9 mouse cellular contexts compared by ENCODE assay signal in genomic region chr8:119944096-119944811, GRCm38 (mm10). TPM values are rescaled to one million over a fixed set of nuclear protein-coding genes. Genes with fewer than 3 reads are reported as not detected.
DNase-seq lines count a peak whose midpoint lies in the region; ATAC-seq and TF ChIP-seq lines count a peak whose summit lies in the region.
"Had no signal": no experiment of that assay in that cellular context is flagged by ENCODE, and none has a peak within 500 bp of the region (broad histone marks: within the 10 kb centered on the region; RNA-seq: fewer than 3 reads in every experiment).

No protein-coding gene starts in this region.

- no peak overlapping the region for H3K4me2 ChIP-seq in forebrain, embryonic 13.5 days
- no peak overlapping the region for H3K4me2 ChIP-seq in hindbrain, embryonic 11.5 days (replicated peaks; ENCODE audit: low read depth, low read length)
- H3K4me2 ChIP-seq in lung, embryonic 14.5 days: no peak overlapping the region
- H3K4me2 ChIP-seq: midbrain, embryonic 12.5 days had no signal

- DNase-seq in MN1 (ENCODE audit: low spot score): peak; percentile 86
- peak; percentile 75 for DNase-seq in cerebellum, adult 11-12 months
- peak; percentile 85 for DNase-seq in hindbrain, embryonic 11.5 days (ENCODE audit: low spot score)
- peak; percentile 48 to 79 for DNase-seq in layer of hippocampus, adult 8-10 months (ENCODE audit: low spot score in 2 of 2)
- peak; percentile 85 for DNase-seq in lung, embryonic 14.5 days
- peak; percentile 75 for DNase-seq in ovary, postnatal 36 days (ENCODE audit: low spot score)
- peak; percentile 76 for DNase-seq in thymus, postnatal 14 days

- H3K27ac ChIP-seq in forebrain, embryonic 13.5 days: no peak overlapping the region
- H3K27ac ChIP-seq in hindbrain, embryonic 11.5 days (ENCODE audit: low read depth, low read length): no peak overlapping the region
- no peak overlapping the region for H3K27ac ChIP-seq in lung, embryonic 14.5 days (ENCODE audit: low read depth)
- H3K27ac ChIP-seq: midbrain, embryonic 12.5 days had no signal

- peaks cover 77% of the 10 kb centered on the region for H3K36me3 ChIP-seq in forebrain, embryonic 13.5 days (ENCODE audit: poor library complexity, severe bottlenecking)
- peaks cover 4% of the 10 kb centered on the region; the same call in 1 of the 2 replicates for H3K36me3 ChIP-seq in hindbrain, embryonic 11.5 days (ENCODE audit: control insufficient read depth, insufficient read depth, low read length)
- H3K36me3 ChIP-seq in lung, embryonic 14.5 days (ENCODE audit: insufficient read depth): peaks cover 83% of the 10 kb centered on the region

- H3K27me3 ChIP-seq in forebrain, embryonic 13.5 days: no peaks in the 10 kb centered on the region
- no peaks in the 10 kb centered on the region for H3K27me3 ChIP-seq in hindbrain, embryonic 11.5 days (ENCODE audit: control insufficient read depth, insufficient read depth, low read length)
- H3K27me3 ChIP-seq in lung, embryonic 14.5 days (ENCODE audit: insufficient read depth, low read length): no peaks in the 10 kb centered on the region
- H3K27me3 ChIP-seq: midbrain, embryonic 12.5 days had no signal

- peaks cover 6% of the 10 kb centered on the region; the same call in 1 of the 2 replicates for H3K4me1 ChIP-seq in forebrain, embryonic 13.5 days
- H3K4me1 ChIP-seq in hindbrain, embryonic 11.5 days (replicated peaks; ENCODE audit: control insufficient read depth, insufficient read depth, low read length): no peaks in the 10 kb centered on the region
- H3K4me1 ChIP-seq in lung, embryonic 14.5 days (ENCODE audit: insufficient read depth): no peaks in the 10 kb centered on the region

- 66% methylated on average over 9 of the region's 9 CpGs for WGBS in forebrain, embryonic 13.5 days
- 72% methylated on average over 9 of the region's 9 CpGs for WGBS in hindbrain, embryonic 11.5 days
- WGBS in lung, embryonic 14.5 days: 56% methylated on average over 9 of the region's 9 CpGs

- peak; percentile 84 for ATAC-seq in forebrain, embryonic 13.5 days
- no peak for ATAC-seq in hindbrain, embryonic 11.5 days (ENCODE audit: low FRiP score)
- no peak for ATAC-seq in lung, embryonic 14.5 days (ENCODE audit: insufficient read depth)

- peak; percentile 94 for TF ChIP-seq CTCF in lung, embryonic 14.5 days (IDR thresholded peaks at IDR 0.05; ENCODE audit: low read depth)

- H3K9me3 ChIP-seq in forebrain, embryonic 13.5 days (replicated peaks): no peaks in the 10 kb centered on the region
- H3K9me3 ChIP-seq in hindbrain, embryonic 11.5 days (ENCODE audit: control insufficient read depth, low read length): no peaks in the 10 kb centered on the region
- H3K9me3 ChIP-seq in lung, embryonic 14.5 days (ENCODE audit: low read depth, low read length): no peaks in the 10 kb centered on the region
- H3K9me3 ChIP-seq: midbrain, embryonic 12.5 days had no signal

- H3K9ac ChIP-seq in forebrain, embryonic 13.5 days: no peak overlapping the region
- H3K9ac ChIP-seq in hindbrain, embryonic 11.5 days (ENCODE audit: low read depth, low read length): no peak overlapping the region
- H3K9ac ChIP-seq in lung, embryonic 14.5 days: no peak overlapping the region
- H3K9ac ChIP-seq: midbrain, embryonic 12.5 days had no signal

- no peak overlapping the region for H3K4me3 ChIP-seq in forebrain, embryonic 13.5 days
- H3K4me3 ChIP-seq in hindbrain, embryonic 11.5 days (ENCODE audit: low read depth, low read length): no peak overlapping the region
- H3K4me3 ChIP-seq in lung, embryonic 14.5 days (ENCODE audit: low read depth, low read length): no peak overlapping the region
- H3K4me3 ChIP-seq: midbrain, embryonic 12.5 days had no signal

RNA-seq across cellular contexts. Expression of gene Gm20388, which starts 33.6 kb away (rescaled TPM):
- 5.6 and 13.1 TPM in 2 replicates for polyA plus RNA-seq in forebrain, embryonic 13.5 days (2015; fragmentation: Nextera tagmentation; extraction: Ambion mirVana)
- polyA plus RNA-seq in hindbrain, embryonic 11.5 days (2014; fragmentation: Nextera tagmentation; extraction: Ambion mirVana): 11.8 and 11.9 TPM in 2 replicates
- total RNA-seq in layer of hippocampus, adult 8-10 months (2022): 10 to 100 TPM in 1 of 4 experiments, 1 to 10 TPM in 2, under 1 TPM in 1; 0.17 to 15.1 (median 6.6) TPM
- polyA plus RNA-seq in lung, embryonic 14.5 days (2014; fragmentation: Nextera tagmentation; extraction: Ambion mirVana): not detected in 2 replicates
- polyA plus RNA-seq: midbrain, embryonic 12.5 days had no signal

RNA-seq across cellular contexts. Expression of gene Usp10, which starts 34.1 kb away (rescaled TPM):
- 133 and 161 TPM in 2 replicates for polyA plus RNA-seq in forebrain, embryonic 13.5 days (2015; fragmentation: Nextera tagmentation; extraction: Ambion mirVana)
- polyA plus RNA-seq in hindbrain, embryonic 11.5 days (2014; fragmentation: Nextera tagmentation; extraction: Ambion mirVana): 130 and 136 TPM in 2 replicates
- total RNA-seq in layer of hippocampus, adult 8-10 months (2022): 10 to 100 TPM; 82.7 to 98.6 (median 89.4) TPM
- polyA plus RNA-seq in lung, embryonic 14.5 days (2014; fragmentation: Nextera tagmentation; extraction: Ambion mirVana): 142 and 155 TPM in 2 replicates

RNA-seq across cellular contexts. Expression of gene Crispld2, which starts 48.0 kb away (rescaled TPM):
- polyA plus RNA-seq in forebrain, embryonic 13.5 days (2015; fragmentation: Nextera tagmentation; extraction: Ambion mirVana): 0.72 and 0.90 TPM in 2 replicates
- polyA plus RNA-seq in hindbrain, embryonic 11.5 days (2014; fragmentation: Nextera tagmentation; extraction: Ambion mirVana): 2.1 and 2.6 TPM in 2 replicates
- total RNA-seq in layer of hippocampus, adult 8-10 months (2022): 1 to 10 TPM; 2.2 to 5.2 (median 2.9) TPM
- polyA plus RNA-seq in lung, embryonic 14.5 days (2014; fragmentation: Nextera tagmentation; extraction: Ambion mirVana): 4.4 and 4.9 TPM in 2 replicates
